Mouse (Mus musculus): Measurements from ENCODE around the gene Pnp. TPM values are rescaled to one million over a fixed set of nuclear protein-coding genes. Genes with fewer than 3 reads are reported as not detected.
"Not testable (repeated sequence)": the region's sequence is repeated elsewhere in the genome, so short reads cannot be mapped to it uniquely, and the experiment has no call there.

Gene Pnp
- total RNA-seq (2021), result 10 to 100 TPM; 15.2 to 17.3 TPM

- intact Hi-C loops (cut with DNase I), result loop anchor here (2.0 to 5.0 kb wide), 2 partner anchors 14 to 131 kb away; partner anchors contain the start of gene Gm49342
- DNase-seq, result peak; percentile 99 to 100
Observed at GRCm38 (mm10) chr14:50930754-50931492, at the start of gene Pnp, which contains the start of gene Pip4p1. Gene Pnp, plus strand, starts transcription at chr14:50931082. Gene Pip4p1, minus strand, starts transcription at chr14:50930856.

GRCm38 (mm10) chr14:50891621-50892020, 39.3 kb upstream of the Pnp start:
- no peak for DNase-seq
- intact Hi-C loops (cut with DNase I), result no loop called here

GRCm38 (mm10) chr14:50892091-50892490, 38.8 kb upstream of the Pnp start:
- intact Hi-C loops (cut with DNase I), result no loop called here
- DNase-seq, result no peak

DNA sequence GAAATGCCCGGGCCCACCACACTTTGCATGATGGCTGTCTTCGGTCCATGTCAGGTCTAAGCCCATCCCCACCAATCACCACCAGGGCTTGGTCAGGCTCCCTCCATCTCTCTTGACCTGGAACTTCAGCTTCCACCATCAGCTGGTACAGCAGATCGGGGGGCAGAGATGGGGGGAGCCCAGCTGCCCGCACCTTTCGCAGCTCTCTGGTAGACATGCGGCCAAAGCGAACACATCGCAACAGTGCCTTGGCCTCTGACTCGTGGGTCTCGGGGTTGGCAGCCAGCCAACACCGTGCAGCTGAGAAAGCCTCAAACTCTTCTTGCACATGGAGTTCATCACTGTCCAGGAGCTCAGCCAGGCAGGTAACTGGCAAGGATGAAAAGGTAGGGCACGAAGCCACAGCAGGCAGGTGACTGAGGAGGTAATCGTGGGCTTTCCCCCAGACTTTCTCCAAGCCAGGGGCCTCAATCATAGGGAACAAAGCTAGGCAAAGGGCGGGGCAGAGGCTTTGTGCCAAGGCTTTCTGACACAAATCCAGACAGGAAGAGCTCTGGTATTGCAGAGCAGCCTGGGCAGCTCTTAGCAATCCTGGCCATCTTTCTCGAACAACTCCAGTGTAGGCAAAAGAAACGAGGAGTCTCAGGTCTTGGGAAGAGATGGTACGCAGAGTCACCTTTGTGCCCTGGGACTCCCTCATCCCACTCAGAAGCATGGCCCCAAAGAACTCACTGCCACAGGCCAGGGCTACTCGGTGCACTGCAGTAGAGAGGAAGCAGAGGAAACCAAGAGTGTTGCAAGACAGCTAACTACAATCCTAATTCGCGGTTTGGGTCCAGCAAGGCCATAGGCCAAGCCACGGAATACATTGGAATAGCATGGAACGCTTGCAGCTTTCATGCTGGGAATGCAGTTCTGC, 38.1 kb upstream of the Pnp start:
- DNase-seq, result peak; percentile 32 to 36
- intact Hi-C loops (cut with DNase I), result no loop called here

DNA sequence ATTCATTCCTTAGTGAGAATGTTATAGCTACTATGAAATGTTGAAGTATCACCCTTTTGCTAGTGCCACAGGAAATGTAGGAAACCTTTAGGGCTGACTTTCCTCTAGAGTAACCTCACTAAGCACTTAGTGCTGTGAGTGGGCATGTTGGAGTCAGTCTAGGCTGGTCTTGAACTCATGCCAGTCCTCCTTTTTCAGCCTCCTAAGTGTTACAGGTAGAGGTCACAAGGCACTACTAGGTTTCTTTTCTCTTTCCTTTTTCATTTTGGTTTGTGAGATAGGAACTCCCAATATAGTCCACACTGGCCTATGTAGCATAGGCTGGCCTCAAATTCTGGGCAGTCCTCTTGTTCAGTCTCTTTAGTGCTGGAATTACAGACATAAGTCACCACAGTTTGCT, 35.5 kb upstream of the Pnp start:
- no peak for DNase-seq
- intact Hi-C loops (cut with DNase I), result no loop called here

GRCm38 (mm10) chr14:50895985-50896746, 34.7 kb upstream of the Pnp start:
- intact Hi-C loops (cut with DNase I), result no loop called here
- DNase-seq, result peak; percentile 67 to 75

GRCm38 (mm10) chr14:50896747-50897373, 34.0 kb upstream of the Pnp start:
- peak; percentile 26 to 30 for DNase-seq
- intact Hi-C loops (cut with DNase I), result no loop called here

GRCm38 (mm10) chr14:50897374-50897765, 33.5 kb upstream of the Pnp start, which contains the start of gene Klhl33:
Gene Klhl33, minus strand, starts transcription at chr14:50897507.
- DNase-seq, result peak; percentile 38 to 43
- intact Hi-C loops (cut with DNase I), result no loop called here

DNA sequence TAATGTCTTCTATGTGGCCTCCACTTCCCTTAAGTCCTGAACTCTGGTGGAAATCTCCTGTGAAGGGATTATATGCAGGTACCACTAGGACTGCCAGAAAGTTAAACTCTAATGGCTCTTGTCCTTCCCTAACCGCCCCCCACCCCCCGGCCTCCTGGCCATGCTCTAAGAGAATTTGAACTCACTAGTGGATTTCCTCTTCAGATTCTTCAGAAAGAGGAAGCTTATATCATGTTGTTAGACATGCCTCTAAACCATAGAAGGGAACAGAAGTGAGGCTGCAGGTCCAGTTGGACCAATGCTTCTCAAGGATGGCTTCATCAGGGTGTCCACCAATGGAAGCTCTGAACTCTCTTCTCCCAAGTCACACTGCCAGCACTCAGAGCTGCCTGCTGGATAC, 32.9 kb upstream of the Pnp start:
- intact Hi-C loops (cut with DNase I), result not testable (repeated sequence)

GRCm38 (mm10) chr14:50903973-50904827, 26.7 kb upstream of the Pnp start:
- DNase-seq, result peak; percentile 36 to 37
- intact Hi-C loops (cut with DNase I), result no loop called here

More for the DNA sequence above, 32.9 kb upstream of the Pnp start:
- DNase-seq, result not testable (repeated sequence)

DNA sequence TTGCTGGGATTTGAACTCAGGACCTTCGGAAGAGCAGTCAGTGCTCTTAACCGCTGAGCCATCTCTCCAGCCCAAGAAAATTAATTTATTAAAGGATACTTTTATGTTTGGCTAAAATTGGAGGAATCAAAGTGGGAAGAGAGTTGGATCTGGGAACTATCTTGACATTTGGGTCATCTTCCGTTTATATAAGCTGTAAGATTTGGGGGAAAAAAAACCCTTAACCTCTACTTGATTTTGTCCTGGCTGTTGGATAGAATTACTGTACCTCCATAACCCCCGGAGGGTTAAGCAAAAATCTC, 26.1 kb upstream of the Pnp start:
- no peak for DNase-seq
- intact Hi-C loops (cut with DNase I), result no loop called here

GRCm38 (mm10) chr14:50905327-50905726, 25.6 kb upstream of the Pnp start:
- intact Hi-C loops (cut with DNase I); DNase-seq: not testable (repeated sequence)

- no peak for DNase-seq
- intact Hi-C loops (cut with DNase I), result no loop called here
Observed at GRCm38 (mm10) chr14:50908126-50908525, 22.8 kb upstream of the Pnp start.

GRCm38 (mm10) chr14:50911356-50911755, 19.5 kb upstream of the Pnp start:
- intact Hi-C loops (cut with DNase I), result no loop called here

GRCm38 (mm10) chr14:50923437-50923836, 7.4 kb upstream of the Pnp start:
- intact Hi-C loops (cut with DNase I), result loop anchor here (10.0 kb wide), 1 partner anchor 119 kb away; the partner anchor contains the start of genes Ccnb1ip1 and Parp2
- DNase-seq, result not testable (repeated sequence)

More at GRCm38 (mm10) chr14:50911356-50911755, 19.5 kb upstream of the Pnp start:
- no peak for DNase-seq

DNA sequence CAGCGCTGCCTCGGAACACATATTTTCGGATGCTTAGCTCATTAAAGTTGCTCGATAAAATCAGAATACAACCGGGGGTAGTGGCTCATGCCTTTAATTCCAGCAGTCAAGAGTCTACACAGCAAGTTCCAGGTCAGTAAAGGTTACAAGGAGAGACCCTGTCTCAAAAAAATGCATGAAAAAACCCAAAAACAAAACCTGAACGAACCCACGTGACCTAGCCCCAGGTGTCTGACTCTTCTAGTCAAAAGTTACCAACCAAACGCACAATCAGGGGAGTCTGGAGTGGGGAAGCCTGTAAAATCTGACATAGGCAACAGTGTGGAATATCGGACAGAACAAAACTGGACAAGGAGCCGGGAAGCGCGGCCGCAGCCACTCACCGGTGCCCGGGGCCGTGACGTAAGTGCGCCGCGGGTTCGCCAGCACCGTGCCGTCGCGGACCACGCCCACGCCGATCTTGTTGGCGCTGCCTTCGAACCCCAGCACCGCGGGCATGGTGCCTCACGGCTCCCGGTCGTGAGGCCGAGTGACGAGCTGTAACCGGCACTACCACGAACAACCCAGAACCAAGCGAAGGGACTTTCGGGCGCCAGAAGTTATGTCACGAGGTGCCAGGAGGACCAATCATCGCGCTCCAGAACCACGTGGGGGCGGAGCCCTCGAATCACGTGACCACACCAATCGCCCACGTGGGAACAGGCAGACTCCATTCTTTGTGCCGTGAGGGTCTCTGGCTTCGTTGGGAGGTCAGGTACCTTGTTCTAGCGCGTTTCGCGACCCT, 6.4 kb upstream of the Pnp start, which contains the start of the genes Osgep and Apex1:
Gene Osgep (minus strand): TSS at position 613 of the 784 bp plus-strand sequence.
Gene Apex1 (plus strand): TSS at position 688 of the 784 bp plus-strand sequence.
- intact Hi-C loops (cut with DNase I), result loop anchor here (10.0 kb wide), 1 partner anchor 120 kb away; the partner anchor contains the start of genes Ccnb1ip1 and Parp2
- DNase-seq, result peak; percentile 97

DNA sequence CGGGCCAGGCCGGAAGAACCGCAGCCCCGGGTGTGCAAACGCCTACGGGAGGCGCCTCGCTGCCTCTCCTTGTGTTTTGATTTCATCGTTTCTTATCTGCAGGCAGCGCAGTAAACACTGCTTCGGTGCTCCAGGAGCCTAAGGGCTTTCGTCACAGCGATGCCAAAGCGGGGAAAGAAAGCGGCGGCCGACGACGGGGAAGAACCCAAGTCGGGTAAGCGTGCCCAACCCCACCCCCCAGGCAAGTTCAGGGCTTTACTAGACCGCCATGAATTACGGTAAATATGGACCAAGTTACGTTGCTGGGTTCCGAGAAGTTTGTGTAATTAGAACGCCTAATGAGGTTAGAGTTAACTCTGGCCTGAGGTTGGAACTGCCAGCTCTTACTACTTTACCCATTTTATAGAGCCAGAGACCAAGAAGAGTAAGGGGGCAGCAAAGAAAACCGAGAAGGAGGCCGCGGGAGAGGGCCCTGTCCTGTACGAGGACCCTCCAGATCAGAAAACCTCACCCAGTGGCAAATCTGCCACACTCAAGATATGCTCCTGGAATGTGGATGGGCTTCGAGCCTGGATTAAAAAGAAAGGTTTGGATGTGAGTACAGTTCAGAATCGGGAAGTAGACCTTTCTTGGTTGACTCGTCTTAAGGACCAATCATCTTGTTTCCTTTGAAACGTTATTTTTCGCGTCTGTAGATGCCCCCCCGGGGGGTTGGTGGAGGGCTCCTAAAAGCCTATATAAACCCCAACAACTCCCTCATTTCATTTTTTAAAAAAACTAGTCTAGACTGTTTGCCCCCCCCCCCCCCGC, 5.6 kb upstream of the Pnp start:
- intact Hi-C loops (cut with DNase I), result loop anchor here (10.0 kb wide), 1 partner anchor 121 kb away; the partner anchor contains the start of genes Ccnb1ip1 and Parp2

More for the DNA sequence above, 5.6 kb upstream of the Pnp start:
- peak in 1 of 2 experiments; percentile 15 for DNase-seq
